Mouse (Mus musculus) frontal cortex, postnatal 10 days (tissue): ENCODE data around the gene Neurog2.

Experiments used
- DNase-seq, 2 experiments: peaks; one replicate each; pipeline ENCODE4 v3.0.0; 2022; ENCODE audit warnings: low spot score in 2 of 2, mixed read lengths in 1 of 2

Neurog2 gene

DNA sequence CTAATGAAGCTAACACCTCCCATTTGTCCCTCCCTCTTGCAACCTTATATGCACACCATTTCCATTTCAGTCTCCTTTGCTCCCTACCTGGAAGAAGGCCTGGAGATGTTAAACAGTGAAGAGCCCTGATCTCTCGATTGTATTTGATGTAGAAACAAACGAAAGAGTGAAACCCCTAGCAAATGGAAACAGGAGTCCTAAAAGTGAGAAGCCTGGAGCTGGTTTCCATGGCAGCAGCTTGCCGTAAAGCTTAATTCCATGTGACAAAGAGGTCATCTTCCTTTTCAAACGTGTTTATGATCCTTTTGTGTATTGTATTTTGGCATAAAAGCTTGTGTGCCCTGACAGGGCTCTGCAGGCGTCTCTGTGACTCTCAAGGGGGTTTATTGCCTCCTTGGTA is 9.3 kb downstream of the Neurog2 start:
- no peak for DNase-seq

DNA sequence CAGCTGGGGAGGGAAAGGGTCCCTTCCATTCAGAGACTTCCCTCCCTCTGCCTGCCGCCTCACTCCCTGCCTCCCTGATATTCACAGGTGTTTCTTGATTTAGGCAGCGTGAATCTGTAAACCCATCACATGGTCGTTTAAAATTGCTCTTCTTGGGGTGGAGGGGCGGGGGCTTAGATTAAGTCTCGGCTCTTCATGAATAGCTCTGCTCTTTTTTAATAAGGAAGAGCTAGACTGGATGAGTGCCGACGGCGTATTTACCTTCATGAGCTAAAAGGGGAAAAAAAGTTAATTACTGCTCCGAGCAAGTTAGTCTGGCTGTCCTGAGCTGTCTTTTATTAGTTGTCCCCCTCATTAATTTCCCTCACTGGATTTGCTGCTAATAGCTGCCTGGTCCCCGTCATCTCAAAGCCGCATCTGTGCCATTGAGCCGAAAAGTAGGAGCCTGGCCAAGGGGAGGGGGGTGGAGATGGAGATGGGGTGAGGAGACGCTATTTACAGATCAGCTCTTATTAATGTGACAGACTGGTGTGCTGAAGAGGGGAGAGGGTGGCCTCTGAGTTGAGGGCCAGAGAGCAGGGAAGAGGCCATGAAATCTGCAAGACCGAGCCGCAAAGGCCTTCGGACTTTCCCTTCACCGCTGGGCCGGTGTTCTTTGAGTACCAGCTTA is 13.4 kb downstream of the Neurog2 start:
- no peak for DNase-seq

DNA sequence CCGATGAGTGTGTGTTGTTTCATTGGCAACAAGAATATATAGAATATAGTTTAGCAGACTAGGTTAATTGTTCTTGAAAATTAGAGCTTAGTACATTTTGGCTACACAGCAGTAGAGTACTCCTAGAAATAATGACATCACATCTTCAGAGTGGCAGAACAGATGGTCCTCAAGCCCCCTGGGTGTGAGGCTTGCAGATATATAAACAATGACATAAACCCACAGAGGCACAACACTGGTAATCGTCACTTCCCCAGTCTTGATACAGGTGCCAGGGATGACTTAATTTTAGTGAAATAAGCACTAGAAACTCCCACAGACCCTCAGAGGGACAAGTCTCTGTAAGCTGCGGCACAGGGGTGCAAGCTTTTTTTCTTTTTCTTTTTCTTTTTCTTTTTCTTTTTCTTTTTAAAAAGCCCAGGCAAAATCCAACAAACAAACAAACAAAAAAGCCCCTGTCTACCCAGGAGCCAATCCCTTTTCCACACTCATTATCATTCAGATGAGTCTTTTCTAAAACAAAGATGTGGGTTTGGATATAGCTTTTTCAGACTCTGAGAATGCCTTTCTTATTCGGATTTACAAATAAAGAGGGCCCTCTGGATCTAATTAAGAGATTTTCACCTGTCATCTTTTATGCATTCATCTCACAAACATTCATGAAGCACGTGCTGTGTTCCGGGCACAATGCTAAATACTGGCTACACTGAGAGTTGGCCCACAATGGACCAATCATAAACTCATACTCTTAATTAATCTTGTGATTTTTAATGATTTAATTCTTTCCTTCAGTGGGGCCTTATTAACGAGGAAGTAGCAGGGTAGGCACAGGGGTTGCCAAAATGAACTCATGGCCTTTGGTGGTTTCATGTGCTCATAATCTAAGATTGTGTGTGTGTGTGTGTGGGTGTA is 19.1 kb downstream of the Neurog2 start:
- DNase-seq: no peak

DNA sequence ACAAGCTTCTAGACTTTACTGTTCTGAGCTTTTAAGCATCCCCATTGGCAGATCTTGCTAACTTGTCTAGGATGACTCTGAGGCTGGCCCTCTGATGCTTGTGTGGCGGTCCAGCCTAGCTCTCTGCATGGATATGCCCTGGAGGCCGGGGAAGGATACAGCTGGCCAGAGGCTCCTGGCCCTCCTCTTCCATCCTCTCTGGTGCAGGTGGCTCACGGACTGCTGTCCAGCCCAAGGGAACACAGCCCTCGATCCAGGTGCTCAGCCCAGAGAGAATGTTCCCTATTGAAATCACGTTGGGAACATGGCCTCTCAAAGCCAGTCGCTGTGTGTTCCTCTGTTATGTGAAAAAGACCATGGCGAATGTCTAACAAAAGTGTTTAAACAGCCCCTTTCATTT is 27.8 kb downstream of the Neurog2 start:
- DNase-seq: no peak

DNA sequence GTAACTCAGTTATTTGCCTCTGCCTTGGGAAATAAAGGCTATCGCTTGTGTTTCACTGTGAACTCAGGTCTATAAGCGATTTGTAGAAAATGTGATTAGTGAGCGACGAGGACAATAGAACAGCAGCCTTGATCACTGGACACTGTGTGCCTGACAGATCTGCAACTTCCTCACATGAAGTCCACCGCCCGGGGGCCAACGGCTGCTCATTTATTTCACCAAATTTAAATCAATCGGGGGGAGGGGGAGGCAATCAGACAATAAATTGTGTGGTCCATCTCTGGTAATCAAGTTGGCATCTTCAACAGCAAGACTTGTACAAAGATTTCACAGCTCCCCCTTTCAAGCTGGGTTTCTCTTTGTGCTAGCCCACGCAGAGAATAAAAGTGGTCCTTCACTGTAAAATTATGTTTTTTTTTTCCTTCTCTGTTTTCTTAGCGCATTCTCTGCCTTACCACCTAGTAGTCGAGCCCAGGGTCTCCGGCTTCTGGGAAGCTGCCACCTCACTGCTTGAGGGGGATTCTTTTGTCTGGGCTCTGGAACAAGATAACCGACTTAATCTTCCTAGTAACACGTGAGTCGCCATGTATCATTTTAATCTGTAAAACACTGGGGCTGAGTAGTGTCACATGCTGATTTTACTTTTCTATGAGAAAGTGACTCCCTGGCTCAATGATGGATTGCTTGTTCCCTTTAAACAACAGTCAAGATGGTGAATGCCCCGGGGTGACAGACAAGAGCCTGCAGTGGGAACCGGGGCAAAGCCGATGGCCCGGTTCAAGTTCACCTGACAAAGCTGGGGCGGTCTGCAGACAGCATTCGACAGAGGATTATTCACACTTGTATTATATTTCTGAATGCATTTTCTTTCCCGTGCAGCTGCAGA is 29.0 kb downstream of the Neurog2 start:
- DNase-seq: no peak

DNA sequence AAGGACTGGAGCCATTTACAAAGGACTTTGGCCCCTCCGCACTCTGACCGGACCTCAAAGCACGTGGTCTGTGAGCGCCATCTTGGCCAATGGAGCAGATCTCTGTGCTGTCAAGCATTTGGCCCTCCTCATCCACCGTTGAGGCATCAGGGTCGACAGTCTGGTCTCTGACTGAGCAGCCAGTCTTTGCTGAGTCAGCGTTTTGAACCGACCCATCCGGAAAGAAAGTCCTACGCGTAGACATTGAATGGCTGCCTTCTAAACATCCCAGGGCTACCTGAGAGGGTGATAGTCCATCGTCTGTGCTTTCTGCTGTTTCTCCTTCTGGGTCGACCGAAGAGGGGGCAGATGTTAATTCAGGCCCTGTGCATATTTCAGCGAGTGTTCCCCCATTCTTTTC is 46.8 kb downstream of the Neurog2 start:
- no peak for DNase-seq
